Mouse (Mus musculus) lung, adult 2 months (tissue): ENCODE results near the gene Myl9.

ENCODE experiments used
- CTCF ChIP-seq: fragments of 200-500 bp; IDR thresholded peaks from 2 replicates; pipeline ENCODE4 v1.5.1; 2011; ENCODE audit warnings: mild to moderate bottlenecking, low read length, control low read depth; ENCODE audit not compliant: insufficient read depth
- POLR2A ChIP-seq: fragments of 200-500 bp; IDR thresholded peaks from 2 replicates; pipeline ENCODE4 v1.6.1; 2011; ENCODE audit warnings: low read depth, mild to moderate bottlenecking, control low read depth, low read length, borderline replicate concordance; ENCODE audit errors: extremely low read depth

- no peak for TF ChIP-seq CTCF
- TF ChIP-seq POLR2A, result no peak
Measured at GRCm38 (mm10) chr2:156815412-156815811, 40.2 kb downstream of the Myl9 start.
